10 mouse cellular contexts compared by ENCODE assay signal in genomic region chr2:30444006-30444405, GRCm38 (mm10). TPM values are rescaled to one million over a fixed set of nuclear protein-coding genes. Genes with fewer than 3 reads are reported as not detected.
DNase-seq lines count a peak whose midpoint lies in the region; ATAC-seq and TF ChIP-seq lines count a peak whose summit lies in the region.
"Had no signal": no experiment of that assay in that cellular context is flagged by ENCODE, and none has a peak within 500 bp of the region (broad histone marks: within the 10 kb centered on the region; RNA-seq: fewer than 3 reads in every experiment).

No protein-coding gene starts in this region.

- H3K9me3 ChIP-seq in heart, embryonic 11.5 days (replicated peaks; ENCODE audit: control insufficient read depth, low read length): no peaks in the 10 kb centered on the region
- no peaks in the 10 kb centered on the region for H3K9me3 ChIP-seq in lung, postnatal 0 days (ENCODE audit: low read length)
- no peaks in the 10 kb centered on the region for H3K9me3 ChIP-seq in intestine, embryonic 16.5 days (ENCODE audit: control insufficient read depth, low read length)
- no peaks in the 10 kb centered on the region for H3K9me3 ChIP-seq in neural tube, embryonic 15.5 days (replicated peaks)

- no peak overlapping the region for H3K4me3 ChIP-seq in heart, embryonic 11.5 days (ENCODE audit: low read depth, low read length)
- no peak overlapping the region for H3K4me3 ChIP-seq in lung, postnatal 0 days (ENCODE audit: low read depth, low read length)
- no peak overlapping the region for H3K4me3 ChIP-seq in intestine, embryonic 16.5 days (ENCODE audit: low read length)
- H3K4me3 ChIP-seq in neural tube, embryonic 15.5 days (replicated peaks): no peak overlapping the region

- peak overlapping the region; percentile 9 for H3K4me2 ChIP-seq in heart, embryonic 11.5 days
- no peak overlapping the region for H3K4me2 ChIP-seq in lung, postnatal 0 days (replicated peaks; ENCODE audit: low read depth, low read length)
- H3K4me2 ChIP-seq in intestine, embryonic 16.5 days (ENCODE audit: low read depth, low read length): 0 out of 2 replicates have a peak overlapping the region, but pooled peaks have one; percentile 67
- H3K4me2 ChIP-seq in neural tube, embryonic 15.5 days: no peak overlapping the region

- ATAC-seq in heart, embryonic 11.5 days (replicated peaks; ENCODE audit: insufficient number of reproducible peaks, low FRiP score, low TSS enrichment): no peak
- ATAC-seq in lung, postnatal 0 days: no peak
- ATAC-seq in intestine, embryonic 16.5 days: no peak
- ATAC-seq in neural tube, embryonic 15.5 days (ENCODE audit: low FRiP score): no peak

- TF ChIP-seq CTCF in lung, postnatal 0 days (IDR thresholded peaks at IDR 0.05): no peak

- H3K9ac ChIP-seq in heart, embryonic 11.5 days (ENCODE audit: low read depth, low read length): peak overlapping the region; percentile 89
- no peak overlapping the region for H3K9ac ChIP-seq in lung, postnatal 0 days (replicated peaks; ENCODE audit: low read depth)
- peak overlapping the region; percentile 67; the same call in 1 of the 2 replicates for H3K9ac ChIP-seq in intestine, embryonic 16.5 days (ENCODE audit: low read depth, low read length)
- 0 out of 2 replicates have a peak overlapping the region, but pooled peaks have one; percentile 14 for H3K9ac ChIP-seq in neural tube, embryonic 15.5 days (replicated peaks)

- DNase-seq in heart, adult 8-10 months (ENCODE audit: low spot score): no peak
- DNase-seq in lung, postnatal 0 days (ENCODE audit: low spot score): peak; percentile 48
- no peak for DNase-seq in lung, postnatal 14 days
- no peak for DNase-seq in cerebellum, adult 18-20 months
- DNase-seq in frontal cortex, postnatal 25 days (ENCODE audit: low spot score in 2 of 2): no peak
- DNase-seq: cerebellum, adult 8-10 months; right cerebral cortex, postnatal 14 days had no signal

- H3K36me3 ChIP-seq in heart, embryonic 11.5 days (ENCODE audit: control insufficient read depth, insufficient read depth, low read length): peaks cover 18% of the 10 kb centered on the region
- peaks cover 20% of the 10 kb centered on the region for H3K36me3 ChIP-seq in lung, postnatal 0 days (ENCODE audit: insufficient read depth, low read length)
- H3K36me3 ChIP-seq in intestine, embryonic 16.5 days (ENCODE audit: control insufficient read depth, insufficient read depth, low read length): peaks cover 7% of the 10 kb centered on the region
- H3K36me3 ChIP-seq in neural tube, embryonic 15.5 days: peaks cover 37% of the 10 kb centered on the region

- H3K27me3 ChIP-seq in heart, embryonic 11.5 days (ENCODE audit: control insufficient read depth, insufficient read depth, low read length): no peaks in the 10 kb centered on the region
- no peaks in the 10 kb centered on the region for H3K27me3 ChIP-seq in lung, postnatal 0 days (replicated peaks; ENCODE audit: insufficient read depth, low read length)
- H3K27me3 ChIP-seq in intestine, embryonic 16.5 days (replicated peaks; ENCODE audit: control insufficient read depth, insufficient read depth, low read length): no peaks in the 10 kb centered on the region
- no peaks in the 10 kb centered on the region for H3K27me3 ChIP-seq in neural tube, embryonic 15.5 days (replicated peaks)

- 55% methylated on average over 5 of the region's 5 CpGs for WGBS in heart, embryonic 11.5 days (ENCODE audit: insufficient replicate concordance)
- 43% methylated on average over 5 of the region's 5 CpGs for WGBS in lung, postnatal 0 days
- 57% methylated on average over 5 of the region's 5 CpGs for WGBS in intestine, embryonic 16.5 days
- WGBS in neural tube, embryonic 15.5 days: 91% methylated on average over 5 of the region's 5 CpGs

- peak overlapping the region; percentile 100 for H3K27ac ChIP-seq in heart, embryonic 11.5 days (ENCODE audit: low read depth, low read length)
- peak overlapping the region; percentile 98 for H3K27ac ChIP-seq in lung, postnatal 0 days (ENCODE audit: low read length)
- peak overlapping the region; percentile 100 for H3K27ac ChIP-seq in intestine, embryonic 16.5 days (ENCODE audit: low read length)
- H3K27ac ChIP-seq in neural tube, embryonic 15.5 days (replicated peaks): peak overlapping the region; percentile 94; the same call in 1 of the 2 replicates

- peaks cover 74% of the 10 kb centered on the region for H3K4me1 ChIP-seq in heart, embryonic 11.5 days (ENCODE audit: control insufficient read depth, insufficient read depth, low read length)
- peaks cover 42% of the 10 kb centered on the region for H3K4me1 ChIP-seq in lung, postnatal 0 days (ENCODE audit: insufficient read depth, low read depth, low read length)
- H3K4me1 ChIP-seq in intestine, embryonic 16.5 days (ENCODE audit: control insufficient read depth, insufficient read depth, low read length): peaks cover 58% of the 10 kb centered on the region
- peaks cover 56% of the 10 kb centered on the region for H3K4me1 ChIP-seq in neural tube, embryonic 15.5 days

- TF ChIP-seq EP300 in lung, postnatal 0 days (IDR thresholded peaks at IDR 0.05): no peak

RNA-seq across cellular contexts. Expression of gene Ptpa, which starts 28.2 kb away (rescaled TPM):
- polyA plus RNA-seq in heart, embryonic 11.5 days (2014; fragmentation: Nextera tagmentation; extraction: Ambion mirVana): 50.3 and 63.5 TPM in 2 replicates
- total RNA-seq in heart, adult 8-10 months (2022): 100 to 1,000 TPM in 1 of 4 experiments, 10 to 100 TPM in 3; 74.6 to 100 (median 83.0) TPM
- 88.0 and 93.3 TPM in 2 replicates for polyA plus RNA-seq in lung, postnatal 0 days (2015; fragmentation: Nextera tagmentation; extraction: Ambion mirVana)
- polyA plus RNA-seq in intestine, embryonic 16.5 days (2015; fragmentation: Nextera tagmentation; extraction: Ambion mirVana): 120 and 132 TPM in 2 replicates
- 138 and 145 TPM in 2 replicates for polyA plus RNA-seq in neural tube, embryonic 15.5 days (2015; fragmentation: Nextera tagmentation; extraction: Ambion mirVana)

RNA-seq across cellular contexts. Expression of gene Crat, which starts 28.4 kb away (rescaled TPM):
- 61.5 and 66.0 TPM in 2 replicates for polyA plus RNA-seq in heart, embryonic 11.5 days (2014; fragmentation: Nextera tagmentation; extraction: Ambion mirVana)
- total RNA-seq in heart, adult 8-10 months (2022): 100 to 1,000 TPM; 490 to 636 (median 559) TPM
- polyA plus RNA-seq in lung, postnatal 0 days (2015; fragmentation: Nextera tagmentation; extraction: Ambion mirVana): 36.5 and 37.4 TPM in 2 replicates
- polyA plus RNA-seq in intestine, embryonic 16.5 days (2015; fragmentation: Nextera tagmentation; extraction: Ambion mirVana): 25.9 and 29.4 TPM in 2 replicates
- 21.3 and 26.8 TPM in 2 replicates for polyA plus RNA-seq in neural tube, embryonic 15.5 days (2015; fragmentation: Nextera tagmentation; extraction: Ambion mirVana)

RNA-seq across cellular contexts. Expression of gene Ier5l, which starts 30.0 kb away (rescaled TPM):
- polyA plus RNA-seq in heart, embryonic 11.5 days (2014; fragmentation: Nextera tagmentation; extraction: Ambion mirVana): 2.4 TPM in 2 replicates
- total RNA-seq in heart, adult 8-10 months (2022): 1 to 10 TPM; 2.4 to 5.0 (median 4.3) TPM
- 3.6 and 4.0 TPM in 2 replicates for polyA plus RNA-seq in lung, postnatal 0 days (2015; fragmentation: Nextera tagmentation; extraction: Ambion mirVana)
- polyA plus RNA-seq in intestine, embryonic 16.5 days (2015; fragmentation: Nextera tagmentation; extraction: Ambion mirVana): 0.61 and 0.75 TPM in 2 replicates
- polyA plus RNA-seq in neural tube, embryonic 15.5 days (2015; fragmentation: Nextera tagmentation; extraction: Ambion mirVana): 1.4 and 1.9 TPM in 2 replicates

RNA-seq across cellular contexts. Expression of gene Dolpp1, which starts 52.0 kb away (rescaled TPM):
- polyA plus RNA-seq in heart, embryonic 11.5 days (2014; fragmentation: Nextera tagmentation; extraction: Ambion mirVana): 19.5 and 21.3 TPM in 2 replicates
- total RNA-seq in heart, adult 8-10 months (2022): 1 to 10 TPM; 5.7 to 9.8 (median 7.9) TPM
- 25.0 and 26.1 TPM in 2 replicates for polyA plus RNA-seq in lung, postnatal 0 days (2015; fragmentation: Nextera tagmentation; extraction: Ambion mirVana)
- polyA plus RNA-seq in intestine, embryonic 16.5 days (2015; fragmentation: Nextera tagmentation; extraction: Ambion mirVana): 59.4 and 63.3 TPM in 2 replicates
- polyA plus RNA-seq in neural tube, embryonic 15.5 days (2015; fragmentation: Nextera tagmentation; extraction: Ambion mirVana): 59.0 and 63.2 TPM in 2 replicates

Comparison
In these comparisons a context has a peak if more than half of its experiments do, and no peak if none do; other contexts are left out.
1. H3K4me2 ChIP-seq: peak in heart, embryonic 11.5 days (single experiment) and intestine, embryonic 16.5 days (single experiment); none in lung, postnatal 0 days (single experiment) and neural tube, embryonic 15.5 days (single experiment).
2. Peak in every context shown above with its lines, with median percentiles within 50 percentile points of each other: H3K27ac ChIP-seq.